Comparison of ENCODE assay signal across 8 mouse cellular contexts in genomic region chr16:36934131-36934840, GRCm38 (mm10). TPM values are rescaled to one million over a fixed set of nuclear protein-coding genes. Genes with fewer than 3 reads are reported as not detected.
DNase-seq lines count a peak whose midpoint lies in the region.

No protein-coding gene starts in this region.

- peak overlapping the region; percentile 78; the same call in 1 of the 2 replicates for H3K4me3 ChIP-seq in macrophage (ENCODE audit: inconsistent target)

- peak overlapping the region; percentile 99 for H3K27ac ChIP-seq in macrophage

- H3K36me3 ChIP-seq in macrophage (ENCODE audit: inconsistent target): peaks cover 29% of the 10 kb centered on the region; the same call in 1 of the 2 replicates

- peaks cover 40% of the 10 kb centered on the region for H3K79me2 ChIP-seq in macrophage (ENCODE audit: inconsistent target)

- intact Hi-C loops in heart, postnatal 25 days (cut with DNase I): no loop called here
- intact Hi-C loops in heart, postnatal 10 days (cut with DNase I): no loop called here
- intact Hi-C loops in left cerebral cortex, postnatal 10 days (cut with DNase I): no loop called here

- peak; percentile 37 to 38 for DNase-seq in heart, adult 18-20 months
- no peak for DNase-seq in heart, postnatal 25 days (ENCODE audit: low spot score)
- peak; percentile 39 for DNase-seq in NIH3T3 (ENCODE audit: low read depth)
- peak; percentile 32 to 49 for DNase-seq in heart, postnatal 10 days
- no peak for DNase-seq in left cerebral cortex, adult 9 months (ENCODE audit: low spot score in 2 of 2)
- DNase-seq in left cerebral cortex, postnatal 10 days (ENCODE audit: extremely low spot score in 1 of 2, low spot score in 2 of 2): no peak
- no peak for DNase-seq in cerebellum, adult 9-11 months

- 14% methylated on average over 6 of the region's 6 CpGs for WGBS in macrophage (ENCODE audit: missing documents)

RNA-seq across cellular contexts. Expression of gene Hcls1, which starts 0.5 kb away (rescaled TPM):
- 10 to 100 TPM in 1 of 2 experiments, 1 to 10 TPM in 1; 10.0 to 12.4 TPM for total RNA-seq in heart, adult 18-20 months (2021)
- total RNA-seq in heart, postnatal 25 days (2021): 1 to 10 TPM; 7.3 to 7.4 TPM
- total RNA-seq in heart, postnatal 10 days (2021): 10 to 100 TPM in 1 of 2 experiments, 1 to 10 TPM in 1; 9.9 to 10.2 TPM
- 100 to 1,000 TPM; 109 to 549 (median 220) TPM for total RNA-seq in macrophage (2018; cell fraction: chromatin; rRNA removed)
- total RNA-seq in macrophage (2018; cell fraction: cytosol; rRNA removed): 100 to 1,000 TPM; 192 to 507 (median 307) TPM
- 100 to 1,000 TPM; 120 to 448 (median 226) TPM for total RNA-seq in macrophage (2018; cell fraction: nucleus; rRNA removed)
- 214 to 424 TPM (median 292 TPM) in 3 replicates for polyA plus RNA-seq in macrophage (2018)
- 1 to 10 TPM; 4.0 to 4.4 TPM for total RNA-seq in left cerebral cortex, postnatal 10 days (2021)

RNA-seq across cellular contexts. Expression of gene Fbxo40, which starts 56.0 kb away (rescaled TPM):
- 100 to 1,000 TPM; 187 to 205 TPM for total RNA-seq in heart, adult 18-20 months (2021)
- total RNA-seq in heart, postnatal 25 days (2021): 100 to 1,000 TPM; 173 to 190 TPM
- 100 to 1,000 TPM; 129 to 131 TPM for total RNA-seq in heart, postnatal 10 days (2021)
- under 1 TPM in 16 of 26 experiments, not detected in 10; 0.13 to 0.92 (median 0.40) TPM for total RNA-seq in macrophage (2018; cell fraction: chromatin; rRNA removed)
- 1 to 10 TPM in 1 of 26 experiments, under 1 TPM in 25; 0.03 to 1.1 (median 0.12) TPM for total RNA-seq in macrophage (2018; cell fraction: cytosol; rRNA removed)
- 1 to 10 TPM in 3 of 26 experiments, under 1 TPM in 18, not detected in 5; 0.07 to 1.7 (median 0.39) TPM for total RNA-seq in macrophage (2018; cell fraction: nucleus; rRNA removed)
- polyA plus RNA-seq in macrophage (2018): 0.03 TPM in 1 of 3 replicates, not detected in the others
- under 1 TPM in 1 of 2 experiments, not detected in 1; 0.20 TPM for total RNA-seq in left cerebral cortex, postnatal 10 days (2021)

RNA-seq across cellular contexts. Expression of gene Golgb1, which starts 59.3 kb away (rescaled TPM):
- 10 to 100 TPM; 41.5 to 41.8 TPM for total RNA-seq in heart, adult 18-20 months (2021)
- 10 to 100 TPM; 37.9 to 43.5 TPM for total RNA-seq in heart, postnatal 25 days (2021)
- 10 to 100 TPM; 38.8 to 39.5 TPM for total RNA-seq in heart, postnatal 10 days (2021)
- 100 to 1,000 TPM in 22 of 26 experiments, 10 to 100 TPM in 4; 71.4 to 326 (median 138) TPM for total RNA-seq in macrophage (2018; cell fraction: chromatin; rRNA removed)
- total RNA-seq in macrophage (2018; cell fraction: cytosol; rRNA removed): 10 to 100 TPM; 21.7 to 45.3 (median 33.3) TPM
- 10 to 100 TPM; 51.3 to 96.8 (median 65.2) TPM for total RNA-seq in macrophage (2018; cell fraction: nucleus; rRNA removed)
- polyA plus RNA-seq in macrophage (2018): 18.2 to 49.2 TPM (median 25.8 TPM) in 3 replicates
- total RNA-seq in left cerebral cortex, postnatal 10 days (2021): 10 to 100 TPM; 50.3 to 60.5 TPM

RNA-seq across cellular contexts. Expression of gene Eaf2, which starts 59.5 kb away (rescaled TPM):
- total RNA-seq in heart, adult 18-20 months (2021): 1 to 10 TPM; 1.2 to 1.5 TPM
- under 1 TPM; 0.59 to 0.86 TPM for total RNA-seq in heart, postnatal 25 days (2021)
- under 1 TPM; 0.84 to 0.99 TPM for total RNA-seq in heart, postnatal 10 days (2021)
- under 1 TPM in 9 of 26 experiments, not detected in 17; 0.21 to 0.89 (median 0.55) TPM for total RNA-seq in macrophage (2018; cell fraction: chromatin; rRNA removed)
- under 1 TPM in 10 of 26 experiments, not detected in 16; 0.09 to 0.41 (median 0.17) TPM for total RNA-seq in macrophage (2018; cell fraction: cytosol; rRNA removed)
- 1 to 10 TPM in 3 of 26 experiments, under 1 TPM in 14, not detected in 9; 0.34 to 1.5 (median 0.72) TPM for total RNA-seq in macrophage (2018; cell fraction: nucleus; rRNA removed)
- not detected in 3 replicates for polyA plus RNA-seq in macrophage (2018)
- total RNA-seq in left cerebral cortex, postnatal 10 days (2021): 1 to 10 TPM; 1.1 TPM

Comparison
In these comparisons a context has a peak if more than half of its experiments do, and no peak if none do; other contexts are left out.
1. DNase-seq: peak in heart, adult 18-20 months (2 of 2), NIH3T3 (single experiment) and heart, postnatal 10 days (2 of 2); none in heart, postnatal 25 days (single experiment), left cerebral cortex, adult 9 months (0 of 2), left cerebral cortex, postnatal 10 days (0 of 2) and cerebellum, adult 9-11 months (single experiment).
2. RNA of gene Fbxo40, which starts 56.0 kb away (total RNA-seq): 187 to 205 TPM in heart, adult 18-20 months, 173 to 190 TPM in heart, postnatal 25 days and 129 to 131 TPM in heart, postnatal 10 days; 0.20 TPM in left cerebral cortex, postnatal 10 days; every median in the first group is over 100 times any median in the second.